Mouse (Mus musculus): ENCODE results near the gene Fam229a. TPM values are rescaled to one million over a fixed set of nuclear protein-coding genes. Genes with fewer than 3 reads are reported as not detected.

Gene Fam229a
- polyA plus RNA-seq, 1 experiment from 2014 or later: not detected

Other genes with a start within 250 kb of the Fam229a start
- 9.6 and 11.6 TPM in 2 replicates for gene C77080, start 229.8 kb upstream of the Fam229a start, polyA plus RNA-seq (2015; fragmentation: Nextera tagmentation; extraction: Ambion mirVana)
- 5.0 and 9.6 TPM in 2 replicates for gene Sync, start 203.6 kb upstream of the Fam229a start, polyA plus RNA-seq (2015; fragmentation: Nextera tagmentation; extraction: Ambion mirVana)
- 326 and 338 TPM in 2 replicates for gene Rbbp4, start 155.8 kb upstream of the Fam229a start, polyA plus RNA-seq (2015; fragmentation: Nextera tagmentation; extraction: Ambion mirVana)
- gene Zbtb8os, start 155.5 kb upstream of the Fam229a start, polyA plus RNA-seq (2015; fragmentation: Nextera tagmentation; extraction: Ambion mirVana): 39.1 and 47.0 TPM in 2 replicates
- gene Zbtb8a, start 113.1 kb upstream of the Fam229a start, polyA plus RNA-seq (2015; fragmentation: Nextera tagmentation; extraction: Ambion mirVana): 15.8 and 16.4 TPM in 2 replicates
- gene Zbtb8b, start 50.3 kb upstream of the Fam229a start, polyA plus RNA-seq (2015; fragmentation: Nextera tagmentation; extraction: Ambion mirVana): 0.86 and 1.00 TPM in 2 replicates
- 30.2 and 30.8 TPM in 2 replicates for gene Bsdc1, start 29.6 kb upstream of the Fam229a start, polyA plus RNA-seq (2015; fragmentation: Nextera tagmentation; extraction: Ambion mirVana)
- not detected in 2 replicates for gene Tssk3, start 168 bp upstream of the Fam229a start, polyA plus RNA-seq (2015; fragmentation: Nextera tagmentation; extraction: Ambion mirVana)
- gene Marcksl1, start 22.4 kb downstream of the Fam229a start, polyA plus RNA-seq (2015; fragmentation: Nextera tagmentation; extraction: Ambion mirVana): 445 and 538 TPM in 2 replicates
- 196 and 204 TPM in 2 replicates for gene Hdac1, start 51.5 kb downstream of the Fam229a start, polyA plus RNA-seq (2015; fragmentation: Nextera tagmentation; extraction: Ambion mirVana)
- 5.8 and 6.3 TPM in 2 replicates for gene Lck, start 82.5 kb downstream of the Fam229a start, polyA plus RNA-seq (2015; fragmentation: Nextera tagmentation; extraction: Ambion mirVana)
- 6.9 and 7.0 TPM in 2 replicates for gene Fam167b, start 87.4 kb downstream of the Fam229a start, polyA plus RNA-seq (2015; fragmentation: Nextera tagmentation; extraction: Ambion mirVana)
- 275 and 278 TPM in 2 replicates for gene Eif3i, start 109.5 kb downstream of the Fam229a start, polyA plus RNA-seq (2015; fragmentation: Nextera tagmentation; extraction: Ambion mirVana)
- 192 and 199 TPM in 2 replicates for gene Tmem234, start 109.5 kb downstream of the Fam229a start, polyA plus RNA-seq (2015; fragmentation: Nextera tagmentation; extraction: Ambion mirVana)
- gene Dcdc2b, start 123.1 kb downstream of the Fam229a start, polyA plus RNA-seq (2015; fragmentation: Nextera tagmentation; extraction: Ambion mirVana): 2.4 TPM in 2 replicates
- 28.2 and 29.6 TPM in 2 replicates for gene Iqcc, start 127.9 kb downstream of the Fam229a start, polyA plus RNA-seq (2015; fragmentation: Nextera tagmentation; extraction: Ambion mirVana)
- 50.8 and 50.9 TPM in 2 replicates for gene Ccdc28b, start 132.8 kb downstream of the Fam229a start, polyA plus RNA-seq (2015; fragmentation: Nextera tagmentation; extraction: Ambion mirVana)
- 84.9 and 92.7 TPM in 2 replicates for gene Txlna, start 149.9 kb downstream of the Fam229a start, polyA plus RNA-seq (2015; fragmentation: Nextera tagmentation; extraction: Ambion mirVana)
- gene Kpna6, start 181.6 kb downstream of the Fam229a start, polyA plus RNA-seq (2015; fragmentation: Nextera tagmentation; extraction: Ambion mirVana): 15.3 TPM in 2 replicates
- gene Tmem39b, start 205.6 kb downstream of the Fam229a start, polyA plus RNA-seq (2015; fragmentation: Nextera tagmentation; extraction: Ambion mirVana): 12.9 and 15.9 TPM in 2 replicates

Data from limb, embryonic 15.5 days (tissue).